Mouse (Mus musculus): ENCODE results near the gene Ramp1. TPM values are rescaled to one million over a fixed set of nuclear protein-coding genes. Genes with fewer than 3 reads are reported as not detected.

Ramp1 gene
- polyA plus RNA-seq, 1 experiment from 2014 or later, result 0.44 TPM

DNA sequence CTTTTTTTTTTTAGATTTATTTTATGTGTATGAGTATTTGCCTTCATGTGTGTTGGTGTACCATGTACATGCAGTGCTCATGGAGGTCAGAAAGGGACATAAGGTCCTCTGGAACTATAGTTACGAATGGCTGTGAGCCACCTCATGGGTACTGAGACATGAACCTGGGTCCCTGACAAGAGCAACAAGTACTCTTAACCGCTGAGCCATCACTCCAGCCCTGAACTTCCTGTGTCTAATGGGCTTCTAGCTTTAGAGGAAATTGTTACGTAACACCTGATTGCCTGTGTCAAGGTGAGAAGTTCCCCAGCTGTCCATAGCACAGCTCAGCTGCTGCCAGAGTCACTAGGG is 40.7 kb downstream of the Ramp1 start:
- no peak overlapping the region for H3K9ac ChIP-seq
- WGBS, result 89% methylated on average over 3 of the region's 3 CpGs
- H3K27ac ChIP-seq, result no peak overlapping the region
- ATAC-seq (ENCODE audit: low FRiP score, low read depth), result no peak
- no peaks in the 10 kb centered on the region for H3K36me3 ChIP-seq
- no peak overlapping the region for H3K4me3 ChIP-seq
- no peaks in the 10 kb centered on the region for H3K9me3 ChIP-seq
- no peaks in the 10 kb centered on the region for H3K27me3 ChIP-seq (replicated peaks)
- no peaks in the 10 kb centered on the region for H3K4me1 ChIP-seq
- no peak overlapping the region for H3K4me2 ChIP-seq (replicated peaks)

GRCm38 (mm10) chr1:91226562-91226961 is 46.9 kb downstream of the Ramp1 start:
- Histone ChIP-seq H3K4me1 (no peaks in the 10 kb centered on the region), H3K4me2 (replicated peaks) (no peak overlapping the region), H3K4me3 (no peak overlapping the region), H3K27ac (no peak overlapping the region), H3K27me3 (replicated peaks) (no peaks in the 10 kb centered on the region), H3K9me3 (no peaks in the 10 kb centered on the region), H3K9ac (no peak overlapping the region), H3K36me3 (no peaks in the 10 kb centered on the region)
- ATAC-seq (ENCODE audit: low FRiP score, low read depth), result no peak
- 74% methylated on average over 4 of the region's 4 CpGs for WGBS

- no peaks in the 10 kb centered on the region for H3K36me3 ChIP-seq
- 64% methylated on average over 15 of the region's 15 CpGs for WGBS
These were observed 47.9 kb downstream of the Ramp1 start for GRCm38 (mm10) chr1:91227381-91228054.

DNA sequence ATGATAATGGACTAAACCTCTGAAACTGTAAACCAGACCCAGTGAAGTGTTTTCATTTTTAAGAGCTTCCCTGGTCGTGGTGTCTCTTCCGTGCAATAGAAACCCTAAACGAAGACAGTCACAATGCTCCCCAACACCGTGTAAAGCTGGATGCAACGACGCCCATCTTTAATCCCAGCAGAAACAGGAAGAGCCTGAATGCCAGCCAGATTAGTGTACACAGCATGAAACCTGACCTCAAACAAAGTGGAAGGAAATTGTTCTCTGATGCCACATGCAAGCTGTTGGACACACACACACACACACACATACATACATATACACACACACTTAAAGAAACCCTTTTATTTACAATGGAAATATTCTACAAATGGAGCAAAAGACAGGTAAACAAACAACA is 51.5 kb downstream of the Ramp1 start:
- H3K4me1 ChIP-seq, result no peaks in the 10 kb centered on the region
- ATAC-seq (ENCODE audit: low FRiP score, low read depth), result no peak
- no peak overlapping the region for H3K9ac ChIP-seq
- no peaks in the 10 kb centered on the region for H3K9me3 ChIP-seq
- WGBS, result 81% methylated on average over 6 of the region's 6 CpGs
- no peaks in the 10 kb centered on the region for H3K27me3 ChIP-seq (replicated peaks)
- no peak overlapping the region for H3K4me2 ChIP-seq (replicated peaks)
- no peaks in the 10 kb centered on the region for H3K36me3 ChIP-seq
- no peak overlapping the region for H3K27ac ChIP-seq
- H3K4me3 ChIP-seq, result no peak overlapping the region

More at GRCm38 (mm10) chr1:91227381-91228054, 47.9 kb downstream of the Ramp1 start:
- no peak for ATAC-seq (ENCODE audit: low FRiP score, low read depth)
- H3K9ac ChIP-seq, result no peak overlapping the region
- no peaks in the 10 kb centered on the region for H3K4me1 ChIP-seq
- no peaks in the 10 kb centered on the region for H3K9me3 ChIP-seq
- no peaks in the 10 kb centered on the region for H3K27me3 ChIP-seq (replicated peaks)
- H3K4me3 ChIP-seq, result no peak overlapping the region
- no peak overlapping the region for H3K27ac ChIP-seq
- no peak overlapping the region for H3K4me2 ChIP-seq (replicated peaks)

DNA sequence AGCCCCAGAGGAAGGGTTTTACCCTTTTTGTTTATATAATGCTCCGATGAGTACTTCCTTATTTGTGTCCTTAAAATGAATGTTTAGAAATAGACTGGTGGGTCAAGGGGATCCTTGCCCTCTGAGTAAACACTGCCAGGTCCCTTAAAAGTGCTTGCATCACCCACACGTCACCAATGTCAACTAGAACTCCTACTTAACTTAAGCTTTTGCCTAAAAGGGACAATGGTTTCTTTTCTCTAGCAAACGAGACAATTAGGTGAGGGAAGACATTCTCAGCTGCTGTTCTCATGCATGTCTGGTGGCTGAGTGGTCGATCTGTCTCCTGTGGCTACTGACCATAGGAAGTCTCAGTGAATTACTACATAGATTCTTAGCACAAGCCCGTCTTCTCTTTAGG is 52.3 kb downstream of the Ramp1 start:
- H3K9ac ChIP-seq, result no peak overlapping the region
- no peak overlapping the region for H3K4me3 ChIP-seq
- H3K36me3 ChIP-seq, result no peaks in the 10 kb centered on the region
- H3K27me3 ChIP-seq (replicated peaks), result no peaks in the 10 kb centered on the region
- H3K9me3 ChIP-seq, result no peaks in the 10 kb centered on the region
- ATAC-seq (ENCODE audit: low FRiP score, low read depth), result no peak
- H3K4me1 ChIP-seq, result no peaks in the 10 kb centered on the region
- H3K27ac ChIP-seq, result no peak overlapping the region
- 61% methylated on average over 5 of the region's 5 CpGs for whole genome bisulfite sequencing
- no peak overlapping the region for H3K4me2 ChIP-seq (replicated peaks)

DNA sequence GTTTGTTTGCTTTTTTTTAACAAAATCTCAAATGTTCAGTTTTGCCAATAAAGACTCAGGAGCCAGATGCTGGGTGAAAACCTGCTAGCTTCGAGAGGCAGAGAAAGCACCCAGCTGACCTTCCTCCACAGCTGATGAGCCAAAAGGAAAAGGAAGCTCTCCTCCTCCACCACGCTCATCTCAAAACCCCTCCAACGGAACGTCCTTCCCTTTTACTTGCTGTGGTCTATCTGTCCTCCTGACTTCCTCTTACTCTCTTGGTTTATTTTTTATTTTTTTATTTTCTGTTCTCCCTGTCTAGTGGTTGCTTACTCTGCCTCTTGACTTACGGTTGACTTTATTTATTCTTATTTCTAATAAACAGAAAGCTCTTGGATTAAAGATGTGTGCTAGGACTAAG is 55.8 kb downstream of the Ramp1 start:
- no peak for ATAC-seq (ENCODE audit: low FRiP score, low read depth)
- Histone ChIP-seq H3K36me3 (no peaks in the 10 kb centered on the region), H3K4me3 (no peak overlapping the region), H3K9ac (no peak overlapping the region), H3K4me2 (replicated peaks) (no peak overlapping the region), H3K4me1 (no peaks in the 10 kb centered on the region), H3K9me3 (no peaks in the 10 kb centered on the region), H3K27me3 (replicated peaks) (no peaks in the 10 kb centered on the region), H3K27ac (no peak overlapping the region)
- WGBS, result 77% methylated on average over 5 of the region's 5 CpGs

DNA sequence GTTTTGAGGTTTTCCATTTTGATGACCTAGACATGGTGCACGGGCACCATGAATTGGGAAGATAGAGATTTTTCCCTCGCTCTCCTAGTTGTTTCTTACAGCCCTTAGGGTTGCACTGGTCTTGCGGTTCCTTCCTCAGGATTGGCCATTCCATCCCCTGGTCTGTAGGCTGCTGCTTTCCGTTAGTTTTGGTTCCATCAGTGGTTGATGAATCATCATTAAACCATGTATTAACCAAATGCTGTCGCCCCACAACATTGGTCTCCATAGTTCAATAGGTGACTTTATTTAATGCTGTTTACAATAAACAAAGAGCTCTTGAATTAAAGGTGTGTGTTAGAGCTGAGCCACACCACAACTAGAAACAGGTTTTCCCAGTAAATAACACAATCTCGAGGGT is 58.1 kb downstream of the Ramp1 start:
- Histone ChIP-seq H3K4me1 (no peaks in the 10 kb centered on the region), H3K4me3 (no peak overlapping the region), H3K9me3 (no peaks in the 10 kb centered on the region), H3K27ac (no peak overlapping the region), H3K4me2 (replicated peaks) (no peak overlapping the region), H3K9ac (no peak overlapping the region), H3K36me3 (no peaks in the 10 kb centered on the region), H3K27me3 (replicated peaks) (no peaks in the 10 kb centered on the region)
- ATAC-seq (ENCODE audit: low FRiP score, low read depth), result no peak
- WGBS, result 83% methylated on average over 6 of the region's 6 CpGs

GRCm38 (mm10) chr1:91239112-91239511 is 59.5 kb downstream of the Ramp1 start:
- Histone ChIP-seq H3K4me3 (no peak overlapping the region), H3K36me3 (no peaks in the 10 kb centered on the region), H3K4me1 (no peaks in the 10 kb centered on the region), H3K4me2 (replicated peaks) (no peak overlapping the region), H3K27ac (no peak overlapping the region), H3K9me3 (no peaks in the 10 kb centered on the region), H3K9ac (no peak overlapping the region), H3K27me3 (replicated peaks) (no peaks in the 10 kb centered on the region)
- ATAC-seq (ENCODE audit: low FRiP score, low read depth), result no peak
- WGBS, result 30% methylated on average over 5 of the region's 5 CpGs

DNA sequence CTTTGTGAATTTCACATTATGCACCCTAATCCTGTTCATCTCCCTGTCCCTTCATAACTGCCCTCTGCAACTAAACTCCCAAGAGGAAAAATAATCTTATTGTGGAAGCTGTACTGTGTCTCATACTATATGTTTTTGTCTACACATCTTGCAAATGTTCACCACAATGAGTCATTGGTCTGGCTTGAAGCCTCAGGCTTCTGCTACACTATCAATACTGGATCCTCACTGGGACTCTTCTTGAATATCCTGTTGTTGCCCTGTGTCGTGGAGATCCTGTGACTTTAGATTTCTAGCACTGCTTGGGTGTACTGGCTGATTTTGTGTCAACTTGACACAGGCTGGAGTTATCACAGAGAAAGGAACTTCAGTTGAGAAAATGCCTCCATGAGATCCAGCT is 60.2 kb downstream of the Ramp1 start:
- Histone ChIP-seq H3K9ac (no peak overlapping the region), H3K9me3 (no peaks in the 10 kb centered on the region), H3K27ac (no peak overlapping the region), H3K4me1 (no peaks in the 10 kb centered on the region), H3K36me3 (no peaks in the 10 kb centered on the region), H3K4me3 (no peak overlapping the region), H3K27me3 (replicated peaks) (no peaks in the 10 kb centered on the region), H3K4me2 (replicated peaks) (no peak overlapping the region)
- no peak for ATAC-seq (ENCODE audit: low FRiP score, low read depth)
- WGBS, result 76% methylated on average over 1 of the region's 1 CpGs

DNA sequence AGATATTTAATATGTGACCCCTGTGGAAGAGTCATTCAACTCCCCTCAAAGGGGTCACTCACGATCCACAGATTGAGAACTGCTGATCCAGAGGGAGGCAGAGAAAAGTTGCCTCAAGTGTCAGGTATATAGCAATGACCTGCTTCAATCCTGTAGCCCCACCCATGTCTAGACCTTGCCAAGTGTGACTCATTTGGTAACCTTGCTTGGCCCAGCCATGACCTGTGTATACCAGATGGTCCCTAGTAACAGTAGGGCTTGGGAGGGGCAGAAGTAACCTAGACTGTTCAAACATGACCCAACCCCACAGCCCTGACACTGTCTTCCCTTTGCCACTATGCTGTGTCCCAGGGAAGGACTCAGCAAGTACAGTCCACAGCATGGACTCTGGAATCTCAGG is 61.1 kb downstream of the Ramp1 start:
- Histone ChIP-seq H3K4me3 (no peak overlapping the region), H3K9me3 (no peaks in the 10 kb centered on the region), H3K4me1 (no peaks in the 10 kb centered on the region), H3K27ac (no peak overlapping the region), H3K36me3 (no peaks in the 10 kb centered on the region), H3K9ac (no peak overlapping the region), H3K27me3 (replicated peaks) (no peaks in the 10 kb centered on the region), H3K4me2 (replicated peaks) (no peak overlapping the region)
- ATAC-seq (ENCODE audit: low FRiP score, low read depth), result no peak
- WGBS, result 89% methylated on average over 1 of the region's 1 CpGs

DNA sequence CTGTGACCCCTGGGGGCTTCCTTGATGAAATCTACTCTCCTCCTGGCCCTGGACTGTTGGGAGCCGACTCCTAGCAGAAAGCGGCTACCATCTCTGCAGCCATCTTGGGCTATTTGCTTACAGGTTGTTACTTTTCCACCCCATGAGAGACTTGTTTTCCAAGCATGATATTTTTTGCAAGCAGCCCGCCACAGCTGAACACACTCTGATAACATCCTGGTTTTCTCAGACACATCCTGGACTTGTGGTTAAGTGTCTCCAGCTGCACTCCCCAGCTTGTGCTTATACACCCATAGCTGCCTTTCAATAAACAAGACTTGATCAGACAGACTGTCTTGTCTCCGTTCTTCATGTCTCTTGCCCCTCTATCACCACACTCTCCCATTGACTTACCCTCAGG is 61.6 kb downstream of the Ramp1 start:
- no peak for ATAC-seq (ENCODE audit: low FRiP score, low read depth)
- WGBS, result 86% methylated on average over 4 of the region's 4 CpGs
- H3K4me3 ChIP-seq, result no peak overlapping the region
- no peak overlapping the region for H3K9ac ChIP-seq
- no peaks in the 10 kb centered on the region for H3K36me3 ChIP-seq
- no peak overlapping the region for H3K4me2 ChIP-seq (replicated peaks)
- no peaks in the 10 kb centered on the region for H3K4me1 ChIP-seq
- no peak overlapping the region for H3K27ac ChIP-seq
- no peaks in the 10 kb centered on the region for H3K9me3 ChIP-seq
- H3K27me3 ChIP-seq (replicated peaks), result no peaks in the 10 kb centered on the region

DNA sequence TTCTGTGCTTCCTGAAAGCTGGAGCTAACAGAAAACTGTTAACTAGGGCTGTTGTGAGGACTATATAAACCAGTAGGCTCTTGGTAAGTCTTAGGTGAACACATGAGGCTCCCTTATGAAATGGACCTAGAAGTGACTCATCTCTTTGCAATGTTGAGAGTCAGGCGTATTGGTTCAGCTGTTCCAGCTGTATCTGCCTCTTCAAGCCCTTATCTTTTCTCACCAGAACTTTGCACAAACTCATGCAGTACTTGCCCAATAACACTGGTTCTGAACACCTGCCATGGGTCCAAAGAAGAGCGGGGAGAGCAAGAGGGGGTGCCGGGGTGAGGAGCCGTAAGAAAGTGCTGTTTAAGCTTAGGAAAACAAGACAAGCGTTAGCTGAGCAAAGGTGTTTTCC is 68.6 kb downstream of the Ramp1 start:
- 91% methylated on average over 5 of the region's 5 CpGs for WGBS
- Histone ChIP-seq H3K4me3 (no peak overlapping the region), H3K9ac (no peak overlapping the region), H3K36me3 (no peaks in the 10 kb centered on the region), H3K27me3 (replicated peaks) (no peaks in the 10 kb centered on the region), H3K4me1 (peaks cover 26% of the 10 kb centered on the region), H3K27ac (no peak overlapping the region), H3K4me2 (replicated peaks) (no peak overlapping the region), H3K9me3 (no peaks in the 10 kb centered on the region)
- ATAC-seq (ENCODE audit: low FRiP score, low read depth), result no peak

DNA sequence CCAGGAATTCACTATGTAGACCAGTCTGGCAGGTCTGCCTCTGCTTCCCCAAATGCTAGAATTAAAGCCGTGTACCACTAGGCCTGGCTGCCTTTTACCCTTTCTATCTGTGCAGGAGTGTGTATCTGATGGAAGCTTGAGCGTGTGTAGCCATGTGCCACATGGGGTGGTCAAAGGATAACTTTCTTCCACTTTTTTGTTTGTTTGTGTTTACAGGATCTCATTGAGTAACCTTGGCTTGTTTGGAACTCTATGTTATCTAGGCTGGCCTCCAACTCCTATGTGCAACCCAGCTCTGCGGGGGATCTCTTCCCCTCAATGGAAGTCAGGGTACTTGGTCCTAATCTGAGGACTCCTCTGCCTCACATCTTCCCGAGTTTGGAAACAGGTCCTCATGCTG is 69.3 kb downstream of the Ramp1 start:
- 56% methylated on average over 4 of the region's 4 CpGs for WGBS
- ATAC-seq (ENCODE audit: low FRiP score, low read depth), result no peak
- Histone ChIP-seq H3K27me3 (replicated peaks) (no peaks in the 10 kb centered on the region), H3K27ac (no peak overlapping the region), H3K4me1 (peaks cover 26% of the 10 kb centered on the region), H3K36me3 (no peaks in the 10 kb centered on the region), H3K9me3 (no peaks in the 10 kb centered on the region), H3K4me2 (replicated peaks) (peak overlapping the region; percentile 91), H3K9ac (0 out of 2 replicates have a peak overlapping the region, but pooled peaks have one; percentile 39), H3K4me3 (peak overlapping the region; percentile 99)
